Mouse (Mus musculus) R1 (cell line): ENCODE measurements around the gene Nav2.
A peak's percentile ranks its signal among the peaks of the same experiment; 100 is the strongest.

Source experiments
- DNase-seq: peaks from one replicate; pipeline ENCODE4 v3.0.0-alpha.2; 2018; ENCODE audit warnings: low read depth, low spot score

Nav2 gene

DNA sequence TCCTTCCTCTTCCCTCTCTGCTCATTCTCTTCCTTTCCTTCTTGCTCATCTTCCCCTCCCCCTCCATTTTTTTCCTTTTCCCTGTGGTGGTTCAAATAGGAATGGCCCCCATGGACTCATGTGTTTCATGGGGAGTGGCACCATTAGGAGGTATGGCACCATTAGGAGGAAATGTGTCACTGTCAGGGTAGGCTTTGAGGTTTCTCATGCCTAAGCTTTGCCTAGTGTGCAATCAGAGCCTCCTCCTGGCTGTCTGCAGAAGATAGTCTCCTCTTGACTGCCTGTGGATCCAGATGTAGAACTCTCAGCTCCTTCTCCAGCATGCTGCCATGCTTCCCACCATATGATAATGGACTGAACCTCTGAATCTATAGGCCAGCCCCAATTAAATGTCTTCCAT is 525.4 kb downstream of the Nav2 start:
- DNase-seq, result no peak

DNA sequence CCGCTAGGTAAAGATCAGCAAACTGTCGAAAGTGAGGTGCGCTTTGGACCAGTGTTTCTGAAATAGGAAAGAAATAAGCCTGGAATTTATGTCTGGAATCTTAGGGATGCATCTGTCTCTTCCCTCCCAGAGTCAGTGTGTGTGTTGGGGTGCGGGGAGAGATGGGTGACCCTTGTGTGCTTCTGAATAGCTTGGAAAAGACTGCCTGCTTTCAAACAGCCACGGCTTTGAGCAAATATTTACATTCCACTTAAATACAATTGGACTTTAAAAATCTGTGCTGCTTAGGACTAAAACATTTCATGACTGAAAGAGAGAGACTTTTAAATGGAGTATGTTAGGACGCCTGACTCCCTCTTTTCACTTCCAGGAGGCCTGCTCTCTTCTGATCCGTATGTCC is 528.0 kb downstream of the Nav2 start:
- DNase-seq, result no peak

DNA sequence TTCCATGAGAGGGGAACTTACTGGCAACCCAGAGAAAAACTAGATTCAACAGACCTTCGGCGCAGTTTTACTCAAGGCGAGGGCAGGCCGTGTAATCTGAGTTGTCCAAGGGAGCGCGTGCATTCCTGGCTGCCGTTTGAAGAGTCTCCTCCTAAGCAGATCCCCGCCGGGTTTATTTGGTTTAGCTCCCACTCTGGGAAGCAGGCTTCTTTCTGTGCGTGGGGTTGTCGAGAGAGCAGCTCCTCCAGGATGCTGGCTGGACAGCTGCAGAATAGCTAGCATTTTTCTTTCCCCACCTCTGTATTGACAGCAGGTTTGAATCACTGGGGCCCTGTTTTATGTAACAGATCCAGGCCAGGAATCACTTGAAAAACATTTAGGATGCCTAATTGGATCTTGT is 529.4 kb downstream of the Nav2 start:
- no peak for DNase-seq

DNA sequence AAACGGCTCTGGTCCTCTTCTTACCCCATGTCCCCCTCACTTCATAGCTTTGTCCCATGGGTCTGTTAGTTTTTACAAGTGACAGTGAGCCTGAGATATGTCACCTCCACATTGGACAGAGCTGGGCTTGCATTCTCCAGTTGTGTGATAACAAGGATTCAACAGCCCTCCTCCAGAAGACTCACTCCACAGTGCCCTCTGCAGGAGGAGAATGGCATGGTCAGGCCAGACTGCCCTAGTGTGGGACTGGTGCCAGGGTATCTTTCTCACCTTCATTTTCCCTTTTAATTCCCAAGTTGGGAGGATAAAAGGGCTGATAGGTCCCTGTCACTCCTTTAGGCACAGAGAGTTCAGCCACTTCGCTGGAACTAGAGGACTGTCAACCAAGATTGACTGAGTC is 530.6 kb downstream of the Nav2 start:
- DNase-seq, result peak; percentile 72

DNA sequence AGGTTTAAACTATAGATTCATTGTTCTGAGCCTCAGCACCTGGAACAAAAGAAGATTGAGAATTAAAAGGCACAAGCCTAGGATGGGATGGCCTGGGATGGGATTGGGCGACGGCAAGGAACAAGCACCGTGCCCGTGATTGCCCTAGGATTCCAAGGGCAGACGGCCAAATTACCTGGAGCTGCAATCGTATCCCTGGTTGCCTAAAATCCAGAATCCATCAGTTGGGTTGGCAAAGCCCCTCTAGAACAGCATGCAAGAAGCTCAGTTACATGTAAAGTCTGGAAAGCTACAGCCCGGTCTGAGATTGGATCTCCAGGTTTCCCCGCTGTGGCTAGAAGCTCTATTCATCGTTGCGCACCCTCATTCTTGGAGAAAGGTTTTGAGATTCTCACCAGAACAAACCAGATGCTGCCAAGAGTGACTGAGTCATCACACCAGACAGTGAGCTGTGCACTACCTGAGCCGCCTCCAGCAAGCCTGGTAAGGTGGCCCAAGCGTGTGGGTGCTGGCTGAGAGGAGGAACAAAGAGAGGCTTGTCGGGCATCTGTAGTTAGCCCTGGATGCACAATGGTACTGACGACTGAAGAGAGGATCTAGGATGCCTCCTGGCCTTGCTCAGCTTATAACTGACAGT is 531.9 kb downstream of the Nav2 start:
- DNase-seq, result no peak

DNA sequence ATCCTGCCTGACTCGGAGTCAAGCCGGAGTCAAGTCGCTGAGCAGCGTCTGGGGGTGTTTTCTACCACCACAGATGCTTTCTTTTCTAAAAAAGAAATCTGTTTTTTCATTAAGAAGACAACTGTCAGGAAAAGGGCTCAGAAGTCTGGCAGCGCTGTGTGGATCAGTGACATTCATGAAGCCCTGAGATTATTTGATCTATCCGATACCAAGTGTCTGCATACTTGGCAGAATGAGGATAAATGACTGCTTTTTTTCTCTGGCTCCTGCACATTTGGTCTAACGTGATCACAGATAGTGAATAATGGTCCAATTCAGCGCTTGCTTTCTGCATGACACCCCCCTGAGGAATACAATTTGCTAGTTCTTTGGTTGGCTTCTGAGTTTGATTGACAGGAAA is 533.7 kb downstream of the Nav2 start:
- no peak for DNase-seq

DNA sequence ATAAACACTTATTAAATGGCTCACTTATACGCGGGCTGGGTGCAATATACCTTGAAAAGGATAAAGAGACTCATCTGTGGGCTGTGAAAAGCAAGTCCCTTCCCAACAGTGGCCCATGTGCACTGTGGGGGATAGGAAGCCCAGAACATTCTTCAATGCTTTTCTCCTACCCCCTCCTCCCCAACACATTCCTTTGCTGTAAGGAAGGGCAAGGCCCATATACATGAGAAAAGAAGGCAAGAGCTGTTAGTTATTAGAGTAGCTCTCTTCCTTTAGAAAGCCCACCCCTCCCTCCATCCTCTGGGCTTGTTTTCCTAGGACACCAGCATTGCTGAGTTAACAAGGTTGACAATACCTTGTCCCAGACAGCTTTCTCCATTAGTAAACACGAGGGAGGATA is 540.1 kb downstream of the Nav2 start:
- peak; percentile 98 for DNase-seq

DNA sequence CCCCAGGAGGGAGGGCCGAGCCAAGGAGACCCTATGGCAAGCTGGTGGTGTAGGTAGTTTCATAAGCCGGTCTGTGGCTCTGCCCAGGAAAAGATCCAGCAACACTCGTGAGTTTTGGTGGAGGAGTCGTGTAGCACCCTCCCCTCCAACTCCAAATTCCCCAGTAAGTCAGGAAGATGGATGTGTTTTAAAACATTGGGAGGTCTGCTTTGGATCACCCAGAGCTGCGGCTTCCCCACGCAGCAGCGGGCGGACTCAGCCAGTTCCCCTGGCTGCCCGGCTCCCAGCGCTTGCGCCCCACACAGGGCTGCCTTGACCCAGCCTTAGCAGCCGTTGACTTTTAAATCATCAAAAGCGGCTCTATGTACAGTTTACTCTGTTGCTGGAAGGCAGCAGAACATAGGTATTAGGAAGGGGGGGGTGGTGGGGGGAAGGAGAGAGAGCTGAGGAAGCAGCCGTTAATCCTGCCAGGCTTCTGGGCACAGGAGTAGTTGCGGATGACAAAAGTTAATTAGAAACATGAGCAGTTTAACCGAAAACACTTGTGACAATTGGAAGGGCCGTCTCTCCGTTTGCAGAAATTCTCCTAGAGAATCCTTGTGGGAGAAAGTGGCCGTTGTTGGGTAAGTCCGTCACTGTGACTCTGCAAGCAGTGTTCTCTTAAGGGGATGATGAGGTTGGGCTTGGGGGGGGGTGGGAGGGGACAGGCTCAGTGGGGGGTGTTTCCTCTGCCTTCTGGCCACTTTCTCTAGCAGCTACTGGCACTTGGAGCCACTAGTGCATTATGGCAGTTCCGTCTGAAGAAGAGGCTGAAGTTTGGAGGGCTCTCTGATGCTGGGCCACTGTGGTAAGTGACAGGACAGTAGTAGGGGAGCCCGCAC is 542.0 kb downstream of the Nav2 start:
- no peak for DNase-seq

DNA sequence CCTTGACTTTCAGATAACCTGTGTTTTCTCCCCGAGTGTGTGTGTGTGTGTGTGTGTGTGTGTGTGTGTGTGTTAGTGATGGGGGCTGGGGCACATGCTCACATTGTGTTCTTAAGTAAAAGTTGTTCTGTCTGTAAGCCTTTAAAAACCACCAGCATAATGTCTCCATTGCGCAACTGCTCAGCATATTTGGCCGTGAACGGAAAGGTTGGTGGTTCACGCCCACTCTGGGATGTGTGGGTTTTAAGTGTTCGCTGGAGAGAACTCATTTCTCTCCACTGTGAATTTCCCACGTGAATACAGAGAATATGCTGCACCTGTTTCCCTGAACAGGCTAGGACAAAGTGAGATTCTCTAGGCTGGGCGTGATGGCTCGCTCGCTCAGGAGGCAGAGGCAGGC is 542.7 kb downstream of the Nav2 start:
- DNase-seq, result peak; percentile 41

DNA sequence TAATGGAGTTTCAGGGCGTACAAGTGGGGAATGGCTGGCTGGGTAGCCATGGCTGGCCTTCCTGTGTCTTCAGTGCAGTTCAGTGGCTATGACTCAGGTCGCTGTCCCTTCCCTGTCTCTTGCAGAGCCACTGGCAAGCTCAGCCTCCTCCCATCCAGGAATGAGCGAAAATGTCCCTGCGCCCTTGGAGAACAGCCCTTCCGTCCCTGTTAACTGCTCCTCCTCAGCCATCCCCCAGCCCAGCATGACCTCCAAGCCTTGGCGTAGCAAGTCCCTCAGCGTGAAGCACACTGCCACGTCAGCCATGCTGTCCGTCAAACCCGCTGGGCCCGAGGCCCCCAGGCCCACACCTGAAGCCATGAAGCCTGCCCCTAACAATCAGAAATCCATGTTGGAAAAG is 543.8 kb downstream of the Nav2 start:
- DNase-seq, result peak; percentile 56

DNA sequence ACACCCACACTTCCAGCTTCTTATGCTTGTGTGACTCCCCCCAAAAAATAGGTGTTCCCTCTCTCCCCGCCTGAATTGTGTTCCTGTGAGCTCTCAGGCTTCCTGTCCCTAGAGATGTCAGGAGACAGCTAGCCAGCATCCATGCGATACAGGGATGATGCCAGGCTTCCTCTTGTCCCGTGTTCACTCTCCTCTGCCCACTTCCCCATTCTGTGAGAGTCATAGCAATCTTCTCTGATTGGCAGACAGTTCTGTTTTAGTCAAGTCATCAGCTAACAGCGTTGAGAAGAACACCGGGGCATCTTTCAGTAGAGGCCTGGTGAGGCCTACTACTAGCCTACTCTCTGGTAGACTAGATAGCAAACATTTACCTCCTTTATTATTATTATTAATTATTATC is 546.1 kb downstream of the Nav2 start:
- no peak for DNase-seq

DNA sequence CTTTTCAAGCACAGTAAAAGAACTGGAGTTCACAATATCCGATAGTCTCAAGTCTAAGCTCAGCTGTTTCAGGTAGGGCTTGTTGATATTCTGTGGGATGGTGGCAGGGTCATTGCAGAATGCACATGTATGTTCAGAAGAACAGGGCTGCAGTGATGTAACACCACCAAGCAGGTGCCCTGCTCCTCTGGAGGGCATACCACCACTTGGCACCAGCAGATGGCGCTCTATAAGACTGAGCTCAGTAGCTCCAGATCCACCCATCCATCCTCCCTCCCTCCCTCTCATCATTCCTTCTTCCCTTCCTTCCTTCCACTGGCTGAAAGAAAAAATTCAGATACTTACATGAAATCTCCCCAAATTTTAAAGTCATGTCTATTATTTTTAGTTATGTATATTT is 547.6 kb downstream of the Nav2 start:
- DNase-seq, result peak; percentile 70

DNA sequence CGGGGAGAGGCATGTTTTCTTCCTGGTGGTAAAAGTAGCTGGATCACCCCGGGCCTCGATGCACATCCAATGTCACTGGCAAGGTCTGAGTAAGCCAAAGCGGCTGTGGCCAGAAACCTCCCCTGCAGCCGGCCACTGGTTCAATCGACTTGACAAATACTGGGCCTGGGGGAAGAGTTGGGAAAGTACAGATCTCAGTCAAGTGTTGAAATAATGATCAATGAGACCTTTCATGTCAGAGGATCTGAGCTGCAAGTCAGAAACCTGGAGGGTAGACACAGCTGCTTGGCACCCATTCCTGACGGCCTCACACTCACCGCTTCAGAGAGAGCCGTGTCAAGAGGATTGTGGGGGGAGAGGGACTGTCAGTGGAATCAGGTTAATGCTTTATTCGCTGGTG is 548.9 kb downstream of the Nav2 start:
- no peak for DNase-seq

DNA sequence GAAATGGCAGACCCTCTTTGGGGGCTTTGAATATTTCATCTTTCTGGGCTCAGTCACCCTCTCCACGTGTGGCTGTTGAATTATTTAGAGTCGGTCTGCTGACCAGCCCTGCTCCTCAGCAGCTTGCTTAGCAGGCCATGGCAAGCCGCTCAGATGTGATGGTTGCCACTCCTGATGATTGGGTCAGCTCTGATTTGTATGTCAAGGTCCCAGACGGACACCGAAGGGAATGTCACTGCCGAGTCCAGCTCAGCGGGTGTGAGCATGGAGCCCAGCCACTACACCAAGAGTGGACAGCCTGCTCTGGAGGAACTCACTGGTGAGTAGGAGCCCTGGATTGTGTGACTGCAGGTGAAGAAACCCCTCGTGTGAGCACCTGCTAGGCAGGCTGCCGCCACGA is 549.4 kb downstream of the Nav2 start:
- no peak for DNase-seq

DNA sequence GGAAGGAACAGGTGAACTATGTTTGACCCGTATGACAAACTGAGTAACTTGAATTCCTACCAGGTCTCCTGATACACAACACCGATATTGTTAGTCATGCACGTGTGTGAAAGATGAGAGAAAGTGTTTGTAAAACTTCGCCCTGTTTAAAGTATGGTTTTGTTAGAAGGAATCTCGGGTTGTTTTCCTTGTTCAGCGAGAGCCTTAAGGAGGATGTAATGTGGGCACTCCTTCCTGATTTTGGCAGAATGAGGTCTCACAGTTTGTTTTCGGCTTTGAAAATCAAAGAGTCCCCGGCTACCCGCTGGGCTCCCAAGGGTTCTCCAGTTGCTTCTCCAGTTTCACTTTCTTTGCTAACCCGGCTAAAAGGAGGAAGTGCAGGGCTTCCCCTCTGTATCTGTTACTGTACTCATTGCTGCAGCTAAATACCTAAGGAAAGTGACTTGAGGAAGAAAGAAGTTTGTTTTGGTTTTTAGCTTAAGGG is 553.9 kb downstream of the Nav2 start:
- DNase-seq, result peak; percentile 89

DNA sequence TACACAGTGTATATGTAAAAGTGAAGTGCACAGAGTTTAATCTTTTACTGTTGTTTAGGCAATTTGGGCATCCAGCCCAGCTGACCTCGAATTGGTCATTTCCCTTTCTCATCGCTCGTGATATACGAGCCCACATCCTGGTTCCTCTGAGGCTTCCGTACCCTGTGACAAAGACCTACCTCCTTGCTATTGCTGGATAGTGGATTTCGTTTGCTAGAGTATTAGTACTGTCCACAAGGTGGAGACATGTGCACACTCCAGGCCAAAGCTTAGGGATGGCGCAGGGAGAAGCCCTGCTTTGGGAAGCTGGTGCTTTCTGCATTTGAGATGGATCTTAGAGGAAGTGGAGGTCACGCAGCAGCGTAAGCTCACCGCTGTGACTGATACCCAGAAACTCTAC is 559.3 kb downstream of the Nav2 start:
- peak; percentile 70 for DNase-seq

DNA sequence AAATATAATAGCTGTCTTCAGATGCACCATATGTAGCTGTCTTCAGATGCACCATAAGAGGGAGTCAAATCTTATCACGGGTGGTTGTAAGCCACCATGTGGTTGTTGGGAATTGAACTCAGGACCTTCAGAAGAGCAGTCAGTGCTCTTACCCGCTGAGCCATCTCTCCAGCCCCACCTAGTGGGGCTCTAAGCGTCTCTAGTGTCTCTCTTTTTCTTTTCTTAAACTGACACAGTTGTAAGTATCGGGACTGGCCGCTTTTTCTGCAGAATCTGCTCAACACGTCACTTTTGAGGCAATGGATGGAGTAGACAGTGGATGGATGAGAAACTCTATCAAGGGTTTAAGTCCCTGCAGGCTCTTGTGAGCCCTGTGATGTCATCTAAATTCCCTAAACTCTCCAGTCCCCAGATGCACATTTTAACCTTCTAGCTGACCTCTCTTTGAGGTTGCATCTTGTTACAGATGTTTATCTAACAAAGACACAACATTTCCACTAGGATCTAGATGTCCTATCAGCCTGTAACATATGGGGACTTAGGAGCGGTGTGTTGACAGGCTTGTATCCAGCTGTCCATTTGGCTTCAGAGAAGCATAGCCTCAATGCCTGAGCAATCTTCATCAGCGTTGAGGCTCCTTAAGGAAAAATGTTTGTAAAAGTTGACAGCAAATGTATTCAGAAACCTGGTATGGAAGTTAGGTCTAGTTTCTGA is 560.1 kb downstream of the Nav2 start:
- DNase-seq, result no peak

DNA sequence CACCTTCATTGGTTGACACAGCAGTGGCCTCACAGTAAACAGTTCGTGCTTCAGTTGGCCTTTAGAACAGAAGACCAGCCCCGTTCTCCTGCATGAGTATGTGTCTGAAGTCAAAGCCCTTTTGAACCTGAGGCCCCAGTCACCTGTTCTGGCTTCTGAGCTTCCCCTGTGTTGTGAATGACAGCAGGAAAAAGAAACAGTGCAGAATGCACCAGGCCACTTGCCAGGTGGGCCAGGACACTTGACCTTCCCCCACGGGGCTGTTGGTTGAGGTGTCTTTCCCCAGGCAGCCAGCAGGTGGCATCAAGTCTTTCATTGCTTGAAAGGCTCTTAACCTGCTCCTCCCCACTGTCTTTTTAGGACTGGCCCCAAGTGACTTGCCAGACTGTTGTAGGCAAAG is 562.8 kb downstream of the Nav2 start:
- peak; percentile 71 for DNase-seq

DNA sequence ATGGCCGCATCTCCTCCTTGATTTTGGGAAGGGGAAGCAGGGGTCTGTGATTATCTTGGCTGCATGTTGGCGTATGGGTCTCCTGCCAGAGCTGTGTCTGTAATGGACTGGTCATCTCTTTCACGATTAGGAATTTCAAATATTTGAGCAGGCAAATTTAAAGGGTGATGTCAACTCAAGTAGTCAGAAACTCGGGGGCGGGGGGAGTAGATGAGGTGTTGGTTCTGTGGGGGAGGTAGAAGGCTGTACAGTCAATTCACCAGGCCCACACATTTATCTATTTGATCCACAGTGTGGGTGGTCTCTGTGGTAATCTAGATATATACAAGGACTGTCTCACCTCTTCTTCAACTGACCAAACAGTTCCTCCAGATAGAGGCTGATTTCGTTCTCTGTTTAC is 566.8 kb downstream of the Nav2 start:
- DNase-seq, result no peak

DNA sequence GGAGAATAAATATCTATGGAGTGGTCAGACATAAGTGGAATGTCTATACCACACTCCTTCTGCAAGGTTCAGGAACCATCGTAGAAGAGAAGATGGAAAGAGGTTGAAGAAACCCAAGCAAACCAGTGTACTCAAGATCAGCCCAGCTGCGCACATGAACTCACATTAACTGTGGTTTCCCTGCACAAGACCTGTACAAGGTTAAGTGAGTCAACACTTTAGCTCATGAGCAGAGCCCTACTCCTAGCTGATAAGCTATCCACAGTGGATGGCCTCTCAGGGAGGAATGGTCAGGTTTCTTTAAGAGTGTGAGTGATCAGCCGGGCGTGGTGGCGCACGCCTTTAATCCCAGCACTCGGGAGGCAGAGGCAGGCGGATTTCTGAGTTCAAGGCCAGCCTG is 567.6 kb downstream of the Nav2 start:
- DNase-seq, result no peak

DNA sequence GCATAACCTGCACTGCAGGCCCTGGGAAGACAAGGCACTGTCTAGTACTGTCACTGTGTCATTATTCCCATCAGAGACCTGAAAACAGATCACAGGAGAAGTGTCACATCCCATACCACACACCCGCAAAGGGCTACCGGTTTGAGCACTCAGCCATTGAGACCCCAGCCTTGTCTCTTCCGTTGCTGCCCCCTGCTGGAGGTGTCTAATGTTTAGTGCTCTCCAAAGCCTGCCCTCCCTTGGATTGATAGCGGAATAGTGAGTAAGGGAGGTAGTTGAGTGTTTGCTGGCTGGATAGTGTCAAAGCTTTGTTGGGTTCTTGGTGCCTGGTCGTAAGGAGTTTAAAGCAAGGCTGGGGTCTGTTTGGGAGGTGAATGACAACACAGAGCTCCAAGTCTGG is 568.1 kb downstream of the Nav2 start:
- DNase-seq, result peak; percentile 67
